In the genomic region with DNA sequence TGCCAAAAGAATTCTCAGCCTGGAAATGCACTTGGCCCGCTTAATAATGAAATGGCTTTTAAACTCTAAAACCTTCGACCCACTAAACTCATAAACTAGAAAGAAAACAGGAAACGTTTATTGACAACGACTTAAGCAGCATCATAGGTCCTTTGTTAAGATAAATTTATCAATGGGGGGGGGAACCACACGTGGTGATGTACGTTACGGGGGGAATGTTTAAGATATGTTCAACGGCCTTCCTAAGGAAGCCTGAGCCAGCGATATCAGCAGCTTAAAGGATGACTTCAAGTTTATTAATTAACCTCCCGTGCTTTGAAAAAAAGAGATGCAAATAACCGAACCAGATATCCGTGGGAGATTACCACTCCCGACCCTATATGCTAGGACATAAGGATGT, we compare ENCODE assay signal across 18 mouse cellular contexts. TPM values are rescaled to one million over a fixed set of nuclear protein-coding genes. Genes with fewer than 3 reads are reported as not detected.
"Had no signal": no experiment of that assay in that cellular context is flagged by ENCODE, and none has a peak within 500 bp of the region (broad histone marks: within the 10 kb centered on the region; RNA-seq: fewer than 3 reads in every experiment).

No protein-coding gene starts in this region.

- H3K9me3 ChIP-seq: heart, embryonic 13.5 days; heart, embryonic 15.5 days; hindbrain, embryonic 15.5 days; limb, embryonic 13.5 days; limb, embryonic 15.5 days; liver, embryonic 12.5 days had no signal

- H3K4me1 ChIP-seq: heart, embryonic 15.5 days; liver, embryonic 12.5 days had no signal

- H3K9ac ChIP-seq: heart, embryonic 13.5 days; heart, embryonic 15.5 days; hindbrain, embryonic 15.5 days; limb, embryonic 13.5 days; limb, embryonic 15.5 days; liver, embryonic 12.5 days; liver, embryonic 14.5 days had no signal

- DNase-seq: gastrocnemius, postnatal 10 days; gastrocnemius, postnatal 25 days; heart, adult 2 months; kidney, postnatal 10 days; kidney, postnatal 4 days; left cerebral cortex, postnatal 4 days had no signal

- H3K27me3 ChIP-seq: heart, embryonic 15.5 days; hindbrain, embryonic 15.5 days had no signal

- H3K4me2 ChIP-seq: heart, embryonic 11.5 days; heart, embryonic 13.5 days; heart, embryonic 15.5 days; hindbrain, embryonic 15.5 days; limb, embryonic 13.5 days; limb, embryonic 15.5 days; liver, embryonic 12.5 days had no signal

- H3K27ac ChIP-seq: heart, adult 2 months; heart, embryonic 13.5 days; heart, embryonic 15.5 days; hindbrain, embryonic 15.5 days; hindbrain, postnatal 0 days; layer of hippocampus, adult 2 months; limb, embryonic 13.5 days; limb, embryonic 15.5 days; liver, embryonic 12.5 days; liver, embryonic 14.5 days had no signal

- H3K36me3 ChIP-seq: heart, embryonic 13.5 days; heart, embryonic 15.5 days; hindbrain, embryonic 15.5 days; limb, embryonic 13.5 days; limb, embryonic 15.5 days; liver, embryonic 12.5 days had no signal

- H3K4me3 ChIP-seq: heart, adult 2 months; heart, embryonic 13.5 days; heart, embryonic 15.5 days; hindbrain, embryonic 15.5 days; layer of hippocampus, adult 2 months; limb, embryonic 13.5 days; limb, embryonic 15.5 days; liver, embryonic 12.5 days had no signal

RNA-seq across cellular contexts. Expression of a gene that starts 55.5 kb away (rescaled TPM):
- total RNA-seq: hematopoietic stem cell, adult 5-6 weeks had no signal
- polyA plus RNA-seq: limb, embryonic 11.5 days; liver, embryonic 12.5 days; liver, embryonic 14.5 days had no signal
